Mouse (Mus musculus): ENCODE results near the gene Krt5.

DNA sequence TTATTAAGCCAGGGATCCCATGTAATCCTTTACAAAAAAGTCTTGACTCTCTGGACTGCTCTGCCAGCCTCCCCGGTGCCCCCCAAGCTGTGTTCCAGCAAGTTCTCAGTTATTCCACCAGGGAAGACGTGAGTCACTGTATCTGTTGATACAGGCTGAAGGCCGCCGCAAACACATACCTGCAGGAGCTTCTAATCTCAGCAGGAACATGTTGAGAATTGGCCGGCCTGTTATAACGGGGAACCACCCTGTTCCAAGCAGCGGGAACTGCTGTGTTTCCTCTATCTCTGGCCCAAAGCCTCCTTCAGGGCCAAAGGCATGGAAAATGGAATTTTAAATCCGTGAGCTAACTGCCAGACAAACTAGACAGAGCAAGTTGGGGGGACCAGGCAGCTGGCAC lies 1.0 kb upstream of the Krt5 start:
- TF ChIP-seq MAX (IDR thresholded peaks at IDR 0.05; ENCODE audit: low read depth) (no peak), POLR2A (IDR thresholded peaks at IDR 0.05; ENCODE audit: insufficient read length, low read depth) (no peak), MYOG (IDR thresholded peaks at IDR 0.05; ENCODE audit: control insufficient read depth in 1 of 3, insufficient read depth in 1 of 3, insufficient read length in 2 of 3, low read depth in 2 of 3) (no peak), POLR2AphosphoS2 (IDR thresholded peaks at IDR 0.05; ENCODE audit: insufficient read length, low read depth) (no peak), CEBPB (IDR thresholded peaks at IDR 0.05; ENCODE audit: insufficient read depth, poor library complexity, severe bottlenecking) (no peak), USF1 (IDR thresholded peaks at IDR 0.05; ENCODE audit: low read depth) (no peak), E2F4 (IDR thresholded peaks at IDR 0.05; ENCODE audit: insufficient read depth) (no peak), REST (IDR thresholded peaks at IDR 0.05; ENCODE audit: insufficient read depth, insufficient read length) (no peak), TCF3 (IDR thresholded peaks at IDR 0.05; ENCODE audit: insufficient read length, low read depth) (no peak), TCF12 (IDR thresholded peaks at IDR 0.05; ENCODE audit: insufficient read depth, poor library complexity, severe bottlenecking) (no peak), MYOD1 (IDR thresholded peaks at IDR 0.05; ENCODE audit: control insufficient read depth in 1 of 3, insufficient read length in 2 of 3, low read depth in 2 of 3) (no peak), SRF (IDR thresholded peaks at IDR 0.05; ENCODE audit: control insufficient read depth, insufficient read length, low read depth) (no peak)

Measured in myocyte (in vitro differentiated cells).